Mouse (Mus musculus) spleen, adult 18-20 months (tissue): Measurements from ENCODE around the gene Efcab3.

Experiments
- DNase-seq, 2 experiments: peaks; one replicate each; pipeline ENCODE4 v3.0.0; 2022; ENCODE audit warnings: mixed read lengths in 2 of 2

The Efcab3 gene

GRCm38 (mm10) chr11:105149353-105149752 is 86.0 kb downstream of the Efcab3 start:
- DNase-seq: no peak

- no peak for DNase-seq
Observed at GRCm38 (mm10) chr11:105149766-105150165, 86.4 kb downstream of the Efcab3 start.

- no peak for DNase-seq
Observed at GRCm38 (mm10) chr11:105150691-105151090, 87.3 kb downstream of the Efcab3 start.

GRCm38 (mm10) chr11:105151226-105152016 is 88.0 kb downstream of the Efcab3 start:
- DNase-seq: no peak

- no peak for DNase-seq
Observed at GRCm38 (mm10) chr11:105152017-105152300, 88.6 kb downstream of the Efcab3 start.

- no peak for DNase-seq
Observed at GRCm38 (mm10) chr11:105152357-105152899, 89.0 kb downstream of the Efcab3 start.

- DNase-seq: peak in 1 of 2 experiments; percentile 6
Observed at GRCm38 (mm10) chr11:105153068-105153833, 89.9 kb downstream of the Efcab3 start.

- no peak for DNase-seq
Observed at GRCm38 (mm10) chr11:105155915-105156314, 92.5 kb downstream of the Efcab3 start.

GRCm38 (mm10) chr11:105156748-105157267 is 93.4 kb downstream of the Efcab3 start:
- no peak for DNase-seq

GRCm38 (mm10) chr11:105158047-105158446 is 94.7 kb downstream of the Efcab3 start:
- no peak for DNase-seq

GRCm38 (mm10) chr11:105159673-105160360 is 96.4 kb downstream of the Efcab3 start:
- no peak for DNase-seq

- DNase-seq: no peak
Observed at GRCm38 (mm10) chr11:105161411-105161810, 98.0 kb downstream of the Efcab3 start.

GRCm38 (mm10) chr11:105164516-105165510 is 101.4 kb downstream of the Efcab3 start:
- DNase-seq: no peak

- no peak for DNase-seq
Observed at GRCm38 (mm10) chr11:105166780-105167179, 103.4 kb downstream of the Efcab3 start.
